Mouse (Mus musculus): Measurements from ENCODE around the gene Fndc8.
A peak's percentile ranks its signal among the peaks of the same experiment; 100 is the strongest.
"Not testable (repeated sequence)": the region's sequence is repeated elsewhere in the genome, so short reads cannot be mapped to it uniquely, and the experiment has no call there.

Fndc8 gene

DNA sequence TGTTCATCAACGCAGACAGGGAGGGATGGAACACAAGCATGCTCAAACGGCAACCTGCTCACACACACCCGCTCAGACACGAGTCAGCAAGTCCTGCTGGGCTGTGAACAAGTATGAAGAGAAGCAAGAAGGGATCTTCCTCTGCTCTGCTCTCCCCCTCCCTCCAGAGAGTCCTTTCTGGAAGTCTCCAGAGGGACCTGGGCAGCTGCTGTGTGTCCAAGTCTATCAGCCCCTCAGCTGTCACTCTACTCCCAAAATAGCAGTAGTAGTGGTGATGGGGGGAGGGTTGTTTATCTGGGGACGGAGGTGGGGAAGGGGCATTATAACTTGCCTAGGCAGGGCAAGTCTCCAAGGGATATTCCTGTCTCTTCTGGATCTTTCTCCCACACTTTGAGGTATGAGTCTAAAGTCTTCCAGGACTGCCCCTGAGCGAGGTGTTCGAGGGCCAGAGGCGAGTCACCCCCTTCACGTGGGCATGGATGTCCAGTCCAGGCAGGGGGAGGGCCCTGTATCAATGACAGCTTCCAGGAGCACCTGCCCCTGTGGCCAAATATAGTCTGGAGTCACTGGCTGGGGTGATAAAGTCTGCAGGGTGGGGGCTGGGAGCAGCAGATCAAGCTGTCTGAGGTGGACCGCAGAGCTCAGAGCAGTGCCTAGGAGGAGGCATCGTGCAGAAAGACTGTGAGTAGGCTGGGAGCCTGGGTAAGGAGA is 18.9 kb downstream of the Fndc8 start:
- no peak for DNase-seq (ENCODE audit: low read depth, low spot score)

DNA sequence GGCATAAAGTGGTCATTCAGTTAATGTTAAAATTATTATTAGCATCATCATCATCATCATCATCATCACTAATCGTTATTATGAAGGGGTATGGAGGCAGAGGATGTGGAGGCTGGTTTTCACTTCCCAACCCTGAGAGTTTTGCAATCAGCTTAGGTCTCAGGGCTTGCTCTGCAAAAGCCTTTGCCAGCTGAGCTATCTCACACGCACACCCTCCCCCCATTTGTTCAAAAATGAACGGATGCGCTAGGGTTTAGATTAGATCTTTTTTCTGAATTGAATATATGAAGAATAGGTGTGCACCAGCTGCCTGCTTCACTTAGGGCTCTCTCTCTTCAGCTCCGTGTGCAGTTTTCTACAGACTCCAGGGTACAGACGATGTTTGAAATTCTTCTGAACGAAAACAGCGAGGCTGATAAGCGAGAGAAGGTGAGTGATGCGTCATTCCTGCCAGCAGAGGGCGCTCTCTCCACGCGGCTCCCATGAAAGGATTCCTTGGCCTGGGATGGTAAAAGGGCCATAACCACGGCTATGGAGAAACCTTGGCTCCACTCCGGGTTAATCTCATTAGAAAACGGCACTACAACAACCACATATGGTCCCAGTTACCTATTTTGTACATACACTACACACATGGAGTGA is 22.9 kb downstream of the Fndc8 start:
- peak; percentile 78 for DNase-seq (ENCODE audit: low read depth, low spot score)

DNA sequence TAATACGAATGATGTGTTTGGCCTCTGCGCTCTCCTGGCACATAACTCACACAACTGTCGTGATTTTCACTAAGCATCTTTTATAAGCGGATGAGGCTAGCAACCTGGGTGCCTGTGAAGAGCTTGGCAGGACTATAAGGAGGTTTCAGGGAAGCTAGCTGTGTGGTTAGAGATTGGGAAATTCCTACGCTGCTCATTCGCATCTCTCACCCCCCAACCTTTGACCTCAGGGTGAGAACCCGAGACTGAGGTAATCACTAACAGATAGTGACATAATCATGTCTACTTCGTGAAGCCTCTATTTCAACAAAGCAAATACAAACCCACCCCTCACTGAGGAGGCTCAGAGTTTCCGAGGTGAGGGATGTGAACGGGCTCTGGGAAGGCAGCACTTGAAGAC is 28.8 kb downstream of the Fndc8 start:
- no peak for DNase-seq (ENCODE audit: low read depth, low spot score)

DNA sequence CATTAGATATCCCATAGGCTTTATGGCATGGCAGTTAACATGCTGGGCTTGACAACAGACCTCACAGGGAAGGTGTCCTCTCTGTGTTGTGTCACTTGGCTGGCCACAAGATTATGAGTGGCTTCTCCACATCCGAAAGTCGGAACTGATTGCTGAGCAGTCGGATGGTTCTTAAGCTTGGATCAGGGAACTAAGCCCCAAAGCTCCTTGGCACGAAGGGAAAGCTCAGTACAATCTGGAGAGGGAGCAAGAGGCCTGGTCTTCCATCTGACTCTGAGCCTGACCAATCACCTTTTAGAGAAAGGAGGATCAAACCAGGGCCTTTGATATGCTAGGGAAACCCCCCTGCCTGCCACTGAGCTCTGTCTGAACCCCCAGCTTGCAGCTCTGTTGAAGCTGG is 29.8 kb downstream of the Fndc8 start:
- DNase-seq (ENCODE audit: low read depth, low spot score): no peak

DNA sequence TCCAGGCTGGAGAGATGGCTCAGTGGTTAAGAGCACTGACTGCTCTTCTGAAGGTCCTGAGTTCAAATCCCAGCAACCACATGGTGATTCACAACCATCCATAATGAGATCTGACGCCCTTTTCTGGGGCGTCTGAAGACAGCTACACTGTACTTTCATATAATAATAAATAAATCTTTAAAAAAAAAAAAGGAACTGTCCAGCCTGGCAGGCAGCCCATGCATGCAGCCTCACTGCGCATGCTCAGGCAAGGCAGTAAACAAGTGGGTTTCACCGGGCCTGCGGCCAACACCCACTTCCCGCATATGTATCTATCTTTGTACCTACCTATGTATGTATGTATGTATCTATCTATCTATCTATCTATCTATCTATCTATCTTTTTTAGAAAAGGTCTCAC is 32.0 kb downstream of the Fndc8 start:
- not testable (repeated sequence) for DNase-seq (ENCODE audit: low read depth, low spot score)

DNA sequence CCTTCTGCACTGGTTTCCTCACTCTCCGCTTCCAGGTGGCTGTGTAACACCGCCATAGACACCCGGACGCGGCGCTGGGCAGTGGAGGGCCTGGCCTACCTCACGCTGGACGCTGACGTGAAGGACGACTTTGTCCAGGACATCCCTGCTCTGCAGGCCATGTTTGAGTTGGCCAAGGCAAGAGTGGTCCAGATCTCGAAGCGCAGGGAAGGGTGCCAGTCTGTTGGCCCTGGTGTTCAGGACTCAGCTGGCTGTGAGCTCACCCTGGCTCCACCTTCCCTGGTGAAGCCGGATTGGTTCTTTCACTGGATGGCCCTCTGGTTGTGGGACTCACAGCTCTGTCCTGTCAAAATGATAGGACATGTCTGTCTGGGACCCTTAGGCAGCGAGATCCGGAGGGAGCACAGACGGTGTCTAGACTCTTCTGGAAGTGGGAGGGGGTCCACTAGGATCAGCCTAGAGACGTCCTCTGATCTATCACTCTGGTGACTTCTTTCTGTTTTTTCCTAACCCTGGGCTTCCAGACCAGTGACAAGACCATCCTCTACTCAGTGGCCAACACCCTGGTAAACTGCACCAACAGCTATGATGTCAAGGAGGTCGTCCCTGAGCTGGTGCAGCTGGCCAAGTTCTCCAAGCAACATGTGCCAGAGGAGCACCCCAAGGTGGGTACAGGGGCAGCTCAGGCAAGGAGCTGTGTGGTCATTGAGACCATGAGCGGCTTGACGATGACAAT is 37.1 kb downstream of the Fndc8 start:
- no peak for DNase-seq (ENCODE audit: low read depth, low spot score)

DNA sequence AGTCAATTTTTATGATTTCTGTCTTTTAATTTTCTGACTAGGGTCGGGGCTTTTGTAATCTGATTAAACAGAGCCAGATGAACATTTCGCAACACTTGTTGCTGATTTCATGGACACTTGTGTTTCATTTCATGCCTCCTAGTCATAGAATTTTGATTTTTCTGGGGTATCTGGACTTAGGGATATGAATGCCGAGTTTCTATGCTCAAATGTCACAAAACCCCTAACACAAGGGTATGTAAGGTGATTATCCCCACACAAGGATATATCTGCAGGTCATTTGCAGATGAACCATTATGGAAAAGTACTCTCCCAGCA is 37.7 kb downstream of the Fndc8 start:
- DNase-seq (ENCODE audit: low read depth, low spot score): no peak

DNA sequence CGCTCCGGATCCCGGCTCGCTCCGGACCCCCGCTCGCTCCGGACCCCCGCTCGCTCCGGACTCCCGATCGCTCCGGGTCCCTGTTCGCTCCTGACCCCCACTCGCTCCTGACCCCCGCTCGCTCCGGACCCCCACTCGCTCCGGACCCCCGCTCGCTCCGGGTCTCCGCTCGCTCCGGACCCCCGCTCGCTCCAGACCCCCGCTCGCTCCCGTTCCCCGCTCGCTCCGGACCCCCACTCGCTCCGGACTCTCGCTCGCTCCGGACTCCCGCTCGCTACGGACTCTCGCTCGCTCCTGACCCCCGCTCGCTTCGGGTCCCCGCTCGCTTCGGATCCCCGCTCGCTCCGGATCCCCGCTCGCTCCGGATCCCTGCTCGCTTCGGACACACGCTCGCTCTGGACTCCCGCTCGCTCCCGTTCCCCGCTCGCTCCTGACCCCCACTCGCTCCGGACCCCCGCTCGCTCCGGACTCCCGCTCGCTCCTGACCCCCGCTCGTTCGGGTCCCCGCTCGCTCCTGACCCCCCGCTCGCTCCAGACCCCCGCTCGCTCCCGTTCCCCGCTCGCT is 38.5 kb downstream of the Fndc8 start:
- DNase-seq (ENCODE audit: low read depth, low spot score): not testable (repeated sequence)

DNA sequence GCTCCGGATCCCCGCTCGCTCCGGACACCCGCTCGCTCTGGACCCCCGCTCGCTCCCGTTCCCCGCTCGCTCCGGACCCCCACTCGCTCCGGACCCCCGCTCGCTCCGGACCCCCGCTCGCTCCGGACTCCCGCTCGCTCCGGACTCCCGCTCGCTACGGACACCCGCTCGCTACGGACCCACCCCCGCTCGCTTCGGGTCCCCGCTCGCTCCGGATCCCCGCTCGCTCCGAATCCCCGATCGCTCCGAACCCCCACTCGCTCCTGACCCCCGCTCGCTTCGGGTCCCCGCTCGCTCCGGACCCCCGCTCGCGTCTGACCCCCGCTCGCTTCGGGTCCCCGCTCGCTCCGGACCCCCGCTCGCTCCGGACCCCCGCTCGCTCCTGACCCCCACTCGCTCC is 39.2 kb downstream of the Fndc8 start:
- not testable (repeated sequence) for DNase-seq (ENCODE audit: low read depth, low spot score)

DNA sequence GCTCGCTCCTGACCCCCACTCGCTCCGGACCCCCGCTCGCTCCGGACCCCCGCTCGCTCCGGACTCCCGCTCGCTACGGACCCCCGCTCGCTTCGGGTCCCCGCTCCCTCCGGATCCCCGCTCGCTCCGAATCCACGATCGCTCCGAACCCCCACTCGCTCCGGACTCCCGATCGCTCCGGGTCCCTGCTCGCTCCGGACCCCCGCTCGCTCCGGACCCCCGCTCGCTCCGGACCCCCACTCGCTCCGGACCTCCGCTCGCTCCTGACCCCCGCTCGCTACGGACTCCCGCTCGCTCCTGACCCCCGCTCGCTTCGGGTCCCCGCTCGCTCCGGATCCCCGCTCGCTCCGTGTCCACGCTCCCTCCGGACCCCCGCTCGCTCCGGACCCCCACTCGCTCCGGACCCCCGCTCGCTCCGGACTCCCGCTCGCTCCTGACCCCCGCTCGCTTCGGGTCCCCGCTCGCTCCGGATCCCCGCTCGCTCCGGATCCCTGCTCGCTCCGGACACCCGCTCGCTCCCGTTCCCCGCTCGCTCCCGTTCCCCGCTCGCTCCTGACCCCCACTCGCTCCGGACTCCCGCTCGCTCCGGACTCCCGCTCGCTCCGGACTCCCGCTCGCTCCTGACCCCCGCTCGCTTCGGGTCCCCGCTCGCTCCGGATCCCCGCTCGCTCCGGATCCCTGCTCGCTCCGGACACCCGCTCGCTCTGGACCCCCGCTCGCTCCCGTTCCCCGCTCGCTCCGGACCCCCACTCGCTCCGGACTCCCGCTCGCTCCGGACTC is 39.9 kb downstream of the Fndc8 start:
- not testable (repeated sequence) for DNase-seq (ENCODE audit: low read depth, low spot score)

DNA sequence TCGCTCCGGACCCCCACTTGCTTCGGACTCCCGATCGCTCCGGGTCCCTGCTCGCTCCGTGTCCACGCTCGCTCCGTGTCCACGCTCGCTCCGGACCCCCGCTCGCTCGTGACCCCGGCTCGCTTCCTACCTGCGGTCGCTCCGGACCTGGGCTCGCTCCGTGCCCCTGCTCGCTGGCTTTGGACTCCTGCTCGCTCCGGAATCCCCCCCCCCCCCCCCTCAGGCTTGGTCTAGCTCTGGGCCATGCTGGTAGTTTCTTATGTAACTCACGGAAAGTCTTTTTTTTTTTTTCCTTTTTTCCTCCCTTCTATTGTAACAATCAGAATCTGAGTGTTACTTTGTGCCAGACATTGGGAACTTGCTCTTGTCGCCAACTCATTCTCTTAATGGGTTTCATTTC is 41.3 kb downstream of the Fndc8 start:
- DNase-seq (ENCODE audit: low read depth, low spot score): no peak

DNA sequence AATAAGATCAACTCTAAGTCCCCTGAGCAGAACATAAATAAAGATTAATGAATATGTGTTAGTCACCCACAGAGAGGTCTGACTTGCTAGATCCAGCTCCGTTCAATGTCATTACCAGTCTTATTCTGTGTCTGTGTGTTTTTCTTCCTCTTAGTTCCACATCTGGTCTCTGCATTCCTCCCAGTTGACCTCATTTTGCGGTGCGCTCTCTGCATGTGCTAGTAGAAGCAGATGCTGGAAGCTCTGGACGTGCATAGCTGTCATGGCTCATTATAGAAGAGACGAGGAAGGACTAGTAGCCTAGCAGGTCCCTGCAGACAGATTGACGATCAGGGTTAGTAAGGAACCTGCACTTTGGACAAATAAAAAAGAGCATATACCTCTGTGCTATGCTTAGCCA is 51.4 kb downstream of the Fndc8 start:
- DNase-seq (ENCODE audit: low read depth, low spot score): no peak

DNA sequence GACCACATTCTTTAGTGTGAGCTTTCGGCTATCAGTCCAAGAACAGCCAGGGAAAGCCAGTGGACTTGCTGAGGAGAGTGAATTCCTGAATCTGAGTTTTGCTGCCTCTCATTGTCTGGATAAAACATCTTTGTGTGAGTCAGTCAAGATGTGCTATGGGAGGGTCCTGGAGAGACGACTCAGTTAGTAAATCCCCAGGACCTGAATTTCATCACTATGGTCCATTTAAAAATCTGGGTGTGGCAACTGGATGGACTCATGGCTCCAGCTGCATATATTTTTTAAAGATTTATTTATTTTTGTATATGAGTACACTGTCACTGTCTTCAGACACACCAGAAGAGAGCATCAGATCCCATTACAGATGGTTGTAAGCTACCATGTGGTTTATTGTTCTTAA is 53.7 kb downstream of the Fndc8 start:
- no peak for DNase-seq (ENCODE audit: low read depth, low spot score)

DNA sequence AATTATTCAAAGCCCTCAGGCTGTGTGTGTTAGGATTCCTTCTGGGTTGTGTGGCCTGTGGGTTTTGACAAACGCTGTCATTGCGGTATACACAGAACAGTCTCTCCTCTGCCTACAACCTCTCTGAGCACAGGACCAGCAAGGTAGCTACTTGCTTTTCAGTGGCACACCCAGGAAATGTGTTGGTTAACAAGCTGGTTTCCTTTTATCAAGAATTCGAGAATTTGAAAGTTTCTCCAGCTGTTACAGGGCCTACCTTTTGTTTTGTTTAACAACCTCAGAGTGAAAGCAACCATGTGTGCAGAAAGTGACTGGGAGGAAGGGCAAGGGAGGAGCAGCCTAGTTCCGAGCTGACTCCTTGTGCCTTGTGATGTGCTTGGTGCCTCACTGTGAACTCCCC is 55.5 kb downstream of the Fndc8 start:
- DNase-seq (ENCODE audit: low read depth, low spot score): peak; percentile 87

DNA sequence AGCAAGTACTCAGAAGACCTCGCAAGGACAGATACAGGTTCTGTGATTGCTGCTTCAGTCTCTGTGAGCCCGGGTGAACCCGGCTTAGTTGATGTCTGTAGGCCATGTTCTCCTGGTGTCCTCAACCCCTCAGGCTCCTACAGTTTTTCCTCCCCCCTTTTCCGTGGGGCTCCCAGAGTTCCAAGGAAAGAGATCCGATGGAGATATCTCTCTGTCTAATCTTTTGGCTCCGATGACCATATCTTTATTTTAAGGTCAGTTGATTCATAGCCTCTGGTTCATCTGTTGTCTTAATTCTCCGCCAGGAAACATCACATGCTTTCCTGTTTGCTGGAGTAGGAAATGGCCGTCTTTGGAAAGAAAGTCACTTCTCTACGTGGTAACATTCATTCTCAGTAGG is 57.1 kb downstream of the Fndc8 start:
- no peak for DNase-seq (ENCODE audit: low read depth, low spot score)

Measured in CD4-positive helper T cell, adult 2 months (primary cell).